Comparison of ENCODE assay signal across 9 mouse cellular contexts in the genomic region with DNA sequence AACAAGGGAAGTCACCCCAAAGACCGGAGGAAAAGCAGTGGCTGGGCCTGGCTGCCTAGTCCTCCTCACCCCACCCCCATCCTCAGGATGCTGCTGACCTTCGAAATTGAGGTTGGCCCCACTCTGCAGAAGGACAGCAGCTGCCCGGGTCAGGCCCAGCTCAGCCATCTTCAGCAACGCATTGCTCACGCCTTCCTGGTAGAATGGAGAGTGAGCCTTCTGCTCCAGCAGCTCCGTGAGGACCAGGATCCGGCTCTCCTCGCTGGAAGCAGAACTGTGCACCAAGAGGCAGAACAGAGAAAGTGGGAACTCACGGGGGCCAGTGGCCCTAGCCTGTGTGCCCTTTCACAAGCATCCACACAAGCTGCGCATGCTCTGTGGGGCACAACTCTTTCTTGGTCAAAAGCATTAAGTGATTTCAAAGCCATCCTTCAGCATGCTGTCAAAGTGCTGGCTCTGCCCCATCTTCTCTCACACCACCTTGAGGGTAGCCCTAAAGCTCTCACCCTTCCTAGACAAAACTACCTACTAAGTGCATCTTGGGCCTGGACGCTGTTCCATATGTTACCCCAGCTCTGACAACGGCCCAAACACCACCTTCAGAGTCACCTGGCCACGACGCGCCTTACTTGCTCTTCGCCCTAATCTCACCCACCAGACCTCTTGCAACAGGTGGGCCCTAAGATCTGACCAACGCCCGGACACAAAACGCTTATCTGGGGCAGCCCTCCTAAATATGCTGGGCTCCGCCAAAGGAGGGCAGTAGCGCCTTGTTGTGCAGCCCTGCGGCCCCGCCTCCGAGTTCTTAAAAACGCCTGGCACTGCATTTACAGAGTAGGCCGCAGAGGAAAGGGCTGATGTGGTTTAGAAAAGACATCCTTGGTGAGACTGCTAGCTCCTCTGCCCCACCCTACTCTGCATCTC. TPM values are rescaled to one million over a fixed set of nuclear protein-coding genes. Genes with fewer than 3 reads are reported as not detected.
DNase-seq lines count a peak whose midpoint lies in the region; ATAC-seq and TF ChIP-seq lines count a peak whose summit lies in the region.
"Had no signal": no experiment of that assay in that cellular context is flagged by ENCODE, and none has a peak within 500 bp of the region (broad histone marks: within the 10 kb centered on the region; RNA-seq: fewer than 3 reads in every experiment).

No protein-coding gene starts in this region.

- no peaks in the 10 kb centered on the region for H3K9me3 ChIP-seq in forebrain, embryonic 10.5 days
- no peaks in the 10 kb centered on the region for H3K9me3 ChIP-seq in hindbrain, embryonic 15.5 days

- no peak for TF ChIP-seq POLR2A in spleen, adult 2 months (IDR thresholded peaks at IDR 0.05; ENCODE audit: low read depth, low read length)

- peaks cover 50% of the 10 kb centered on the region for H3K36me3 ChIP-seq in forebrain, embryonic 10.5 days (replicated peaks)
- peaks cover 38% of the 10 kb centered on the region for H3K36me3 ChIP-seq in hindbrain, embryonic 15.5 days
- peaks cover 34% of the 10 kb centered on the region for H3K36me3 ChIP-seq in spleen, adult 2 months (ENCODE audit: control insufficient read depth, insufficient read depth, low read length)

- DNase-seq in cerebellum, adult 18-20 months = peak; percentile 29 to 32
- DNase-seq in cerebellum, adult 11 months = no peak
- DNase-seq in forebrain, embryonic 10.5 days (ENCODE audit: extremely low spot score, low spot score) = peak; percentile 46
- DNase-seq in left cerebral cortex, postnatal 36 days (ENCODE audit: low spot score in 2 of 2) = peak; percentile 40 to 45
- DNase-seq in spleen, adult 2 months (ENCODE audit: low read depth in 1 of 2, low spot score in 2 of 2) = peak; percentile 47 to 50

- TF ChIP-seq CTCF in spleen, adult 2 months (IDR thresholded peaks at IDR 0.05; ENCODE audit: extremely low read depth, insufficient read depth, insufficient read length, insufficient replicate concordance) = no peak

- 37% methylated on average over 26 of the region's 26 CpGs for WGBS in forebrain, embryonic 10.5 days
- WGBS in hindbrain, embryonic 15.5 days = 38% methylated on average over 26 of the region's 26 CpGs
- WGBS in spleen, adult 2 months = 38% methylated on average over 26 of the region's 26 CpGs

- H3K4me3 ChIP-seq in forebrain, embryonic 10.5 days = peak overlapping the region; percentile 100
- peak overlapping the region; percentile 87 for H3K4me3 ChIP-seq in hindbrain, embryonic 15.5 days
- H3K4me3 ChIP-seq in spleen, adult 2 months (ENCODE audit: extremely low read depth, insufficient read depth, insufficient read length) = peak overlapping the region; percentile 86

- H3K27me3 ChIP-seq in forebrain, embryonic 10.5 days (ENCODE audit: poor library complexity, severe bottlenecking) = no peaks in the 10 kb centered on the region
- H3K27me3 ChIP-seq in hindbrain, embryonic 15.5 days = no peaks in the 10 kb centered on the region
- H3K27me3 ChIP-seq in spleen, adult 2 months (ENCODE audit: control insufficient read depth, insufficient read depth, low read length) = no peaks in the 10 kb centered on the region

- intact Hi-C loops in left cerebral cortex, postnatal 36 days (cut with DNase I) = loop anchor here (5.0 kb wide), 2 partner anchors 60 to 100 kb away; a partner anchor contains a TSS

- peaks cover 60% of the 10 kb centered on the region for H3K4me1 ChIP-seq in forebrain, embryonic 10.5 days
- peaks cover 21% of the 10 kb centered on the region for H3K4me1 ChIP-seq in hindbrain, embryonic 15.5 days (replicated peaks)
- H3K4me1 ChIP-seq in spleen, adult 2 months (ENCODE audit: control insufficient read depth, insufficient read depth, insufficient read length) = peaks cover 7% of the 10 kb centered on the region; the same call in 1 of the 2 replicates

- H3K4me2 ChIP-seq in hindbrain, embryonic 15.5 days = peak overlapping the region; percentile 89

- peak; percentile 57 for ATAC-seq in activated CD4-positive, CD25-positive, alpha-beta regulatory T cell, adult 4 months
- ATAC-seq in hindbrain, embryonic 15.5 days (ENCODE audit: low FRiP score, low read depth) = no peak
- ATAC-seq in megakaryocyte progenitor cell, adult 5-6 weeks (replicated peaks; ENCODE audit: poor library complexity) = peak; percentile 59

- peak overlapping the region; percentile 94 for H3K9ac ChIP-seq in hindbrain, embryonic 15.5 days

- peak overlapping the region; percentile 89 for H3K27ac ChIP-seq in forebrain, embryonic 10.5 days
- H3K27ac ChIP-seq in hindbrain, embryonic 15.5 days (replicated peaks) = peak overlapping the region; percentile 70
- H3K27ac ChIP-seq in spleen, adult 2 months (ENCODE audit: insufficient read depth, low read length) = peak overlapping the region; percentile 70

RNA-seq across cellular contexts. Expression of a gene that starts 3.0 kb away (rescaled TPM):
- polyA plus RNA-seq in activated CD4-positive, CD25-positive, alpha-beta regulatory T cell, adult 4 months (2017; shearing (Covaris generic)) = 10 to 100 TPM; 27.4 to 36.2 TPM
- 47.5 and 51.2 TPM in 2 replicates for polyA plus RNA-seq in forebrain, embryonic 10.5 days (2016; fragmentation: Nextera tagmentation; extraction: Ambion mirVana)
- polyA plus RNA-seq in hindbrain, embryonic 15.5 days (2015; fragmentation: Nextera tagmentation; extraction: Ambion mirVana) = 43.3 and 44.5 TPM in 2 replicates
- total RNA-seq in left cerebral cortex, postnatal 36 days (2021) = 10 to 100 TPM; 36.1 to 39.8 TPM
- total RNA-seq in megakaryocyte progenitor cell, adult 5-6 weeks (2015) = 8.2 and 11.0 TPM in 2 replicates
- total RNA-seq in megakaryocyte progenitor cell, adult 5-6 weeks (2017) = 23.9 and 24.2 TPM in 2 replicates
- 51.5 and 61.7 TPM in 2 replicates for polyA plus RNA-seq in spleen, adult 2 months (2012; rRNA removed)

RNA-seq across cellular contexts. Expression of a gene that starts 7.7 kb away (rescaled TPM):
- not detected for polyA plus RNA-seq in activated CD4-positive, CD25-positive, alpha-beta regulatory T cell, adult 4 months (2017; shearing (Covaris generic))
- 27.7 and 31.9 TPM in 2 replicates for polyA plus RNA-seq in forebrain, embryonic 10.5 days (2016; fragmentation: Nextera tagmentation; extraction: Ambion mirVana)
- polyA plus RNA-seq in hindbrain, embryonic 15.5 days (2015; fragmentation: Nextera tagmentation; extraction: Ambion mirVana) = 1.9 and 2.4 TPM in 2 replicates
- total RNA-seq in left cerebral cortex, postnatal 36 days (2021) = 1 to 10 TPM; 1.0 to 2.8 TPM
- total RNA-seq in megakaryocyte progenitor cell, adult 5-6 weeks (2015) = not detected in 2 replicates
- not detected in 2 replicates for total RNA-seq in megakaryocyte progenitor cell, adult 5-6 weeks (2017)
- 14.7 and 16.8 TPM in 2 replicates for polyA plus RNA-seq in spleen, adult 2 months (2012; rRNA removed)
- total RNA-seq: neutrophil, adult 5-6 weeks had no signal

RNA-seq across cellular contexts. Expression of a gene that starts 19.5 kb away (rescaled TPM):
- 10 to 100 TPM; 28.2 to 38.9 TPM for polyA plus RNA-seq in activated CD4-positive, CD25-positive, alpha-beta regulatory T cell, adult 4 months (2017; shearing (Covaris generic))
- 124 and 131 TPM in 2 replicates for polyA plus RNA-seq in forebrain, embryonic 10.5 days (2016; fragmentation: Nextera tagmentation; extraction: Ambion mirVana)
- 99.8 and 110 TPM in 2 replicates for polyA plus RNA-seq in hindbrain, embryonic 15.5 days (2015; fragmentation: Nextera tagmentation; extraction: Ambion mirVana)
- 10 to 100 TPM; 35.4 to 36.3 TPM for total RNA-seq in left cerebral cortex, postnatal 36 days (2021)
- total RNA-seq in megakaryocyte progenitor cell, adult 5-6 weeks (2015) = 15.4 and 20.2 TPM in 2 replicates
- total RNA-seq in megakaryocyte progenitor cell, adult 5-6 weeks (2017) = 15.4 and 19.9 TPM in 2 replicates
- 16.6 and 21.7 TPM in 2 replicates for polyA plus RNA-seq in spleen, adult 2 months (2012; rRNA removed)

RNA-seq across cellular contexts. Expression of a gene that starts 23.6 kb away (rescaled TPM):
- polyA plus RNA-seq in activated CD4-positive, CD25-positive, alpha-beta regulatory T cell, adult 4 months (2017; shearing (Covaris generic)) = under 1 TPM; 0.73 to 0.76 TPM
- polyA plus RNA-seq in forebrain, embryonic 10.5 days (2016; fragmentation: Nextera tagmentation; extraction: Ambion mirVana) = 3.3 and 4.8 TPM in 2 replicates
- polyA plus RNA-seq in hindbrain, embryonic 15.5 days (2015; fragmentation: Nextera tagmentation; extraction: Ambion mirVana) = 1.3 and 1.8 TPM in 2 replicates
- total RNA-seq in left cerebral cortex, postnatal 36 days (2021) = 1 to 10 TPM; 6.7 to 8.5 TPM
- not detected in 2 replicates for total RNA-seq in megakaryocyte progenitor cell, adult 5-6 weeks (2015)
- not detected in 2 replicates for total RNA-seq in megakaryocyte progenitor cell, adult 5-6 weeks (2017)
- 0.46 and 0.67 TPM in 2 replicates for polyA plus RNA-seq in spleen, adult 2 months (2012; rRNA removed)
- total RNA-seq: neutrophil, adult 5-6 weeks had no signal
